Mouse (Mus musculus) kidney, adult 2 months (tissue): ENCODE measurements around the gene Snx21.

ENCODE experiments used
- CTCF ChIP-seq: fragments of 200-500 bp; conservative IDR thresholded peaks from 2 replicates; pipeline ENCODE4 v1.5.1; 2011; ENCODE audit warnings: low read depth, mild to moderate bottlenecking, control low read depth, low read length, moderate library complexity, mixed read lengths; ENCODE audit not compliant: insufficient read depth, insufficient read length
- POLR2A ChIP-seq: fragments of 200-500 bp; IDR thresholded peaks from one replicate; pipeline ENCODE4 v1.6.1; 2011; ENCODE audit warnings: low read depth, low read length, control low read depth

DNA sequence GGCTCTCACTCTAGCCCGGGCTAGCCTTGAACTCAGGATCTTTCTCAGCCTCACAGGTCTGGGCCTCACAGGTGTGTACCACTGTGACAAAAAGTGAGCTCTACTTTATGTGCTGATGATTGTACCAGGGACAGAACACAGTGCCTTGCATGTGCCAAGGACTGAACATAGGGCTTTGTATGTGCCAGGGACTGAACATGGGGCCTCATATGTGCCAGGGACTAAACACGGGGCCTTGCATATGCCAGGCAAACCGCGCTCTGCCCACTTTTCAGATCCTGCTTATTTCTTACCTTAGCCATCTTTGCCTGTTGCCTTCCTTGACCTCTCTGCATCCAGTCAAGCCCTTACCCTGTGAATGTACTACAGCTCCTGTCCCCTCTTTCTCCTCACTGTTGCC, 23.7 kb upstream of the Snx21 start:
- TF ChIP-seq POLR2A, result no peak
- no peak for TF ChIP-seq CTCF
